19 mouse cellular contexts compared by ENCODE assay signal in genomic region chr13:98699051-98699744, GRCm38 (mm10). TPM values are rescaled to one million over a fixed set of nuclear protein-coding genes. Genes with fewer than 3 reads are reported as not detected.
DNase-seq lines count a peak whose midpoint lies in the region; ATAC-seq lines count a peak whose summit lies in the region.
"Had no signal": no experiment of that assay in that cellular context is flagged by ENCODE, and none has a peak within 500 bp of the region (broad histone marks: within the 10 kb centered on the region; RNA-seq: fewer than 3 reads in every experiment).

No protein-coding gene starts in this region.

- no peaks in the 10 kb centered on the region for H3K36me3 ChIP-seq in embryonic facial prominence, embryonic 11.5 days (replicated peaks; ENCODE audit: control insufficient read depth, insufficient read depth, low read depth, low read length)
- no peaks in the 10 kb centered on the region for H3K36me3 ChIP-seq in embryonic facial prominence, embryonic 10.5 days (replicated peaks)
- no peaks in the 10 kb centered on the region for H3K36me3 ChIP-seq in forebrain, embryonic 10.5 days (replicated peaks)
- H3K36me3 ChIP-seq: embryonic facial prominence, embryonic 13.5 days; hindbrain, embryonic 10.5 days; liver, embryonic 12.5 days had no signal

- peaks cover 9% of the 10 kb centered on the region; the same call in 1 of the 2 replicates for H3K27me3 ChIP-seq in embryonic facial prominence, embryonic 11.5 days (ENCODE audit: control insufficient read depth, insufficient read depth, low read length)
- peaks cover 39% of the 10 kb centered on the region for H3K27me3 ChIP-seq in embryonic facial prominence, embryonic 10.5 days (replicated peaks; ENCODE audit: low read depth, poor library complexity, severe bottlenecking)
- H3K27me3 ChIP-seq in forebrain, embryonic 10.5 days (ENCODE audit: poor library complexity, severe bottlenecking) = peaks cover 28% of the 10 kb centered on the region

- ATAC-seq in embryonic facial prominence, embryonic 11.5 days (replicated peaks; ENCODE audit: insufficient number of reproducible peaks, low FRiP score, low TSS enrichment, low read depth) = no peak
- ATAC-seq: inflammation-experienced regulatory T-cells, adult 6 months; liver, embryonic 12.5 days had no signal

- no peak overlapping the region for H3K4me3 ChIP-seq in embryonic facial prominence, embryonic 11.5 days (ENCODE audit: low read depth, low read length)
- H3K4me3 ChIP-seq in embryonic facial prominence, embryonic 10.5 days = no peak overlapping the region
- H3K4me3 ChIP-seq in forebrain, embryonic 10.5 days = no peak overlapping the region
- H3K4me3 ChIP-seq: embryonic facial prominence, embryonic 13.5 days; hindbrain, embryonic 10.5 days; liver, embryonic 12.5 days; megakaryocyte, embryonic 14.5 days had no signal

- H3K4me2 ChIP-seq in embryonic facial prominence, embryonic 11.5 days (ENCODE audit: low read depth, low read length) = no peak overlapping the region
- H3K4me2 ChIP-seq: embryonic facial prominence, embryonic 13.5 days; liver, embryonic 12.5 days had no signal

- H3K27ac ChIP-seq in embryonic facial prominence, embryonic 11.5 days (replicated peaks; ENCODE audit: low read depth, low read length) = no peak overlapping the region
- H3K27ac ChIP-seq in embryonic facial prominence, embryonic 10.5 days (replicated peaks) = no peak overlapping the region; the same call in 1 of the 2 replicates
- no peak overlapping the region for H3K27ac ChIP-seq in forebrain, embryonic 10.5 days
- H3K27ac ChIP-seq: embryonic facial prominence, embryonic 13.5 days; liver, embryonic 12.5 days had no signal

- no peaks in the 10 kb centered on the region for H3K9me3 ChIP-seq in embryonic facial prominence, embryonic 11.5 days (replicated peaks; ENCODE audit: control insufficient read depth, low read length)
- no peaks in the 10 kb centered on the region for H3K9me3 ChIP-seq in embryonic facial prominence, embryonic 10.5 days
- no peaks in the 10 kb centered on the region for H3K9me3 ChIP-seq in forebrain, embryonic 10.5 days
- H3K9me3 ChIP-seq: embryonic facial prominence, embryonic 13.5 days; hindbrain, embryonic 10.5 days; liver, embryonic 12.5 days had no signal

- H3K4me1 ChIP-seq in embryonic facial prominence, embryonic 11.5 days (ENCODE audit: control insufficient read depth, insufficient read depth, low read length) = no peaks in the 10 kb centered on the region
- peaks cover 38% of the 10 kb centered on the region for H3K4me1 ChIP-seq in embryonic facial prominence, embryonic 10.5 days
- peaks cover 27% of the 10 kb centered on the region for H3K4me1 ChIP-seq in forebrain, embryonic 10.5 days
- H3K4me1 ChIP-seq: liver, embryonic 12.5 days had no signal

- WGBS in embryonic facial prominence, embryonic 11.5 days = 66% methylated on average over 14 of the region's 14 CpGs
- WGBS in embryonic facial prominence, embryonic 10.5 days = 71% methylated on average over 14 of the region's 14 CpGs
- 80% methylated on average over 14 of the region's 14 CpGs for WGBS in forebrain, embryonic 10.5 days

- DNase-seq in embryonic facial prominence, embryonic 11.5 days (ENCODE audit: low spot score) = peak; percentile 15
- no peak for DNase-seq in embryonic facial prominence, embryonic 10.5 days (ENCODE audit: low spot score)
- peak; percentile 59 for DNase-seq in kidney, adult 11 months
- no peak for DNase-seq in kidney, adult 18-20 months
- peak; percentile 24 for DNase-seq in embryo, embryonic 9.5 days (ENCODE audit: extremely low spot score)
- peak; percentile 32 for DNase-seq in lung, postnatal 25 days (ENCODE audit: low spot score)
- DNase-seq in forebrain, embryonic 10.5 days (ENCODE audit: extremely low spot score, low spot score) = no peak
- no peak for DNase-seq in left cerebral cortex, adult 11 months (ENCODE audit: low spot score)
- DNase-seq: adrenal gland, postnatal 10 days; cerebellum, adult 9-11 months; layer of hippocampus, adult 9-11 months; retina, postnatal 1 day had no signal

- no peak overlapping the region for H3K9ac ChIP-seq in embryonic facial prominence, embryonic 11.5 days (replicated peaks; ENCODE audit: low read length)
- H3K9ac ChIP-seq: embryonic facial prominence, embryonic 13.5 days; liver, embryonic 12.5 days had no signal

RNA-seq across cellular contexts. Expression of gene Tmem171, which starts 4.6 kb away (rescaled TPM):
- polyA plus RNA-seq in embryonic facial prominence, embryonic 11.5 days (2014; fragmentation: Nextera tagmentation; extraction: Ambion mirVana) = not detected in 2 replicates
- polyA plus RNA-seq in embryonic facial prominence, embryonic 10.5 days (2016; fragmentation: Nextera tagmentation; extraction: Ambion mirVana) = not detected in 2 replicates
- polyA plus RNA-seq in forebrain, embryonic 10.5 days (2016; fragmentation: Nextera tagmentation; extraction: Ambion mirVana) = not detected in 2 replicates
- polyA plus RNA-seq: forebrain, embryonic 11.5 days; hindbrain, embryonic 10.5 days; liver, embryonic 12.5 days; neural tube, embryonic 14.5 days had no signal

Comparison
In these comparisons a context has a peak if more than half of its experiments do, and no peak if none do; other contexts are left out.
1. DNase-seq: peak in embryonic facial prominence, embryonic 11.5 days (single experiment), kidney, adult 11 months (single experiment), embryo, embryonic 9.5 days (single experiment) and lung, postnatal 25 days (single experiment); none in embryonic facial prominence, embryonic 10.5 days (single experiment), kidney, adult 18-20 months (single experiment), forebrain, embryonic 10.5 days (single experiment) and left cerebral cortex, adult 11 months (single experiment).